Mouse (Mus musculus) lung, postnatal 0 days (tissue): Measurements from ENCODE around the gene Zfp326.

ENCODE experiments used
- CTCF ChIP-seq: IDR thresholded peaks from 2 replicates; pipeline ENCODE4 v1.5.1; 2016; ENCODE audit warnings: antibody characterized with exemption, mild to moderate bottlenecking
- EP300 ChIP-seq: IDR thresholded peaks from 2 replicates; pipeline ENCODE4 v1.6.1; 2016; ENCODE audit warnings: antibody characterized with exemption, mild to moderate bottlenecking, control low read depth

- TF ChIP-seq CTCF (no peak), EP300 (no peak)
Observed at GRCm38 (mm10) chr5:105861616-105862015, 14.7 kb upstream of the Zfp326 start.
